15 mouse cellular contexts compared by ENCODE assay signal in the genomic region with DNA sequence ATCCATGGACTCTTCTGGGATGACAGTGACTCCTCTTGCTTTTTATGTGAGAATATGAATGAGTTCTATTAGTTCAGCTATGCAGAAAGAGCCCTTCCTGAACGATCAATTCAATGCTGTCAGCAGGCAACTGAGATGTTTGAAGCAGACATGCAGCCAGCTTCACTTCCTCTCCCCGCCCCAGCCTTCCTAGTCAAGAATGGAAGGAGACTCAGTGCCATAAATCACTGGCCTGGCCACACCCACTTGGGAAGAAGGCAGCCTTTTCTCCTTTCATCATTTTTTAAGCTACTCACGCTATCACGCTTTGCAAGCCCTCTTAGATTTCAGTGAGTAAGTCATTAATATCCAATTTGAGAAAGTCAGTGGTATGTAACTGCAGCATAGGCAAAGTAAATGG.
DNase-seq lines count a peak whose midpoint lies in the region; ATAC-seq and TF ChIP-seq lines count a peak whose summit lies in the region.
"Had no signal": no experiment of that assay in that cellular context is flagged by ENCODE, and none has a peak within 500 bp of the region (broad histone marks: within the 10 kb centered on the region; RNA-seq: fewer than 3 reads in every experiment).

No protein-coding gene starts in this region.

- peak; percentile 7 for DNase-seq in embryo, embryonic 10.5 days (ENCODE audit: low spot score)
- DNase-seq in embryo, embryonic 10 days (ENCODE audit: low spot score) = no peak
- peak; percentile 11 for DNase-seq in lung, postnatal 0 days (ENCODE audit: low spot score)
- DNase-seq in ovary, postnatal 36 days (ENCODE audit: low spot score) = no peak
- no peak for DNase-seq in spleen, postnatal 4 days (ENCODE audit: low spot score in 2 of 2)
- DNase-seq in right cerebral cortex, postnatal 36 days (ENCODE audit: low spot score in 2 of 2) = no peak
- DNase-seq: B cell, adult 2 months; cerebellum, postnatal 36 days; thymus, postnatal 25 days had no signal

- H3K9ac ChIP-seq in kidney, embryonic 14.5 days (ENCODE audit: low read depth, low read length) = no peak overlapping the region
- H3K9ac ChIP-seq in lung, postnatal 0 days (replicated peaks; ENCODE audit: low read depth) = no peak overlapping the region
- H3K9ac ChIP-seq: heart, embryonic 12.5 days had no signal

- H3K4me3 ChIP-seq in kidney, embryonic 14.5 days (ENCODE audit: low read length) = no peak overlapping the region
- no peak overlapping the region for H3K4me3 ChIP-seq in lung, postnatal 0 days (ENCODE audit: low read depth, low read length)
- H3K4me3 ChIP-seq: heart, embryonic 12.5 days; left cerebral cortex, adult 2 months had no signal

- no peaks in the 10 kb centered on the region for H3K27me3 ChIP-seq in kidney, embryonic 14.5 days (ENCODE audit: control insufficient read depth, insufficient read depth, low read length)
- no peaks in the 10 kb centered on the region for H3K27me3 ChIP-seq in lung, postnatal 0 days (replicated peaks; ENCODE audit: insufficient read depth, low read length)
- H3K27me3 ChIP-seq: heart, embryonic 12.5 days had no signal

- no peak for TF ChIP-seq EP300 in lung, postnatal 0 days (IDR thresholded peaks at IDR 0.05)

- no peak for TF ChIP-seq CTCF in lung, postnatal 0 days (IDR thresholded peaks at IDR 0.05)

- no peaks in the 10 kb centered on the region for H3K4me1 ChIP-seq in kidney, embryonic 14.5 days (ENCODE audit: control insufficient read depth, insufficient read depth, low read length)
- H3K4me1 ChIP-seq in lung, postnatal 0 days (ENCODE audit: insufficient read depth, low read depth, low read length) = no peaks in the 10 kb centered on the region
- H3K4me1 ChIP-seq: heart, embryonic 12.5 days had no signal

- WGBS in kidney, embryonic 14.5 days = 45% methylated on average over 4 of the region's 4 CpGs
- 34% methylated on average over 4 of the region's 4 CpGs for WGBS in lung, postnatal 0 days

- no peak overlapping the region for H3K27ac ChIP-seq in kidney, embryonic 14.5 days (ENCODE audit: low read depth, low read length)
- no peak overlapping the region for H3K27ac ChIP-seq in lung, postnatal 0 days (ENCODE audit: low read length)
- H3K27ac ChIP-seq: left cerebral cortex, adult 2 months had no signal

- no peak overlapping the region for H3K4me2 ChIP-seq in kidney, embryonic 14.5 days (replicated peaks; ENCODE audit: low read depth, low read length)
- no peak overlapping the region for H3K4me2 ChIP-seq in lung, postnatal 0 days (replicated peaks; ENCODE audit: low read depth, low read length)
- H3K4me2 ChIP-seq: heart, embryonic 12.5 days; liver, embryonic 11.5 days had no signal

- H3K9me3 ChIP-seq in kidney, embryonic 14.5 days (ENCODE audit: control insufficient read depth, low read length) = no peaks in the 10 kb centered on the region
- H3K9me3 ChIP-seq in lung, postnatal 0 days (ENCODE audit: low read length) = no peaks in the 10 kb centered on the region
- H3K9me3 ChIP-seq: G1E; heart, embryonic 12.5 days had no signal

- no peaks in the 10 kb centered on the region for H3K36me3 ChIP-seq in kidney, embryonic 14.5 days (ENCODE audit: control insufficient read depth, insufficient read depth, low read length)
- H3K36me3 ChIP-seq in lung, postnatal 0 days (ENCODE audit: insufficient read depth, low read length) = no peaks in the 10 kb centered on the region
- H3K36me3 ChIP-seq: G1E; heart, embryonic 12.5 days had no signal

- peak; percentile 89 for ATAC-seq in common myeloid progenitor, adult 5-6 weeks (replicated peaks; ENCODE audit: low read depth, poor library complexity, severe bottlenecking)
- ATAC-seq in kidney, embryonic 14.5 days (ENCODE audit: low FRiP score, low TSS enrichment) = 0 out of 2 replicates have a peak, but pooled peaks have one; percentile 28
- ATAC-seq in lung, postnatal 0 days = no peak; the same call in 1 of the 2 replicates

Comparison
In these comparisons a context has a peak if more than half of its experiments do, and no peak if none do; other contexts are left out.
1. DNase-seq: peak in embryo, embryonic 10.5 days (single experiment) and lung, postnatal 0 days (single experiment); none in embryo, embryonic 10 days (single experiment), ovary, postnatal 36 days (single experiment), spleen, postnatal 4 days (0 of 2) and right cerebral cortex, postnatal 36 days (0 of 2).